Comparison of ENCODE assay signal across 11 mouse cellular contexts in the genomic region with DNA sequence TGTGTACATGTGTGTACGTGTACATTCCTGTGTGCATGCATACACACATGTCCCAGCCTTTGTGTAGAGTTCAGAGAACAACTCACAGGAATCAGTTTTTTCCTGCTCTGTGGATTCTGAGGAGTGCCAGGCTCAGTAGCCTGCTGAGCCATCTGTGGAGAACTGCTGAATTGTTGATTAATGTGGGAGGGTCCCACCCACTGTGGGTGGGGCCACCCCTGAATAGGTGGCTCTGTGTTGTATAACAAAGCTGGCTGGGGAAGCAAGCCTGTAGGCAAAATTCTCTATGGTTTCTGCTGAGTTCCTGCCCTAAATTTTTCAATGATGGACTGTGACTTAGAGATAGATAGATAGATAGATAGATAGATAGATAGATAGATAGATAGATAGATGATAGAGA.
A peak's percentile ranks its signal among the peaks of the same experiment; 100 is the strongest.
DNase-seq lines count a peak whose midpoint lies in the region; ATAC-seq lines count a peak whose summit lies in the region.
"Had no signal": no experiment of that assay in that cellular context is flagged by ENCODE, and none has a peak within 500 bp of the region (broad histone marks: within the 10 kb centered on the region; RNA-seq: fewer than 3 reads in every experiment).

No protein-coding gene starts in this region.

- ATAC-seq in cerebellum, adult (ENCODE audit: insufficient number of reproducible peaks, low FRiP score, low TSS enrichment), result no peak

- peak; percentile 5 for DNase-seq in cerebellum, adult 9-10 months
- DNase-seq in right cerebral cortex, adult 2 months (ENCODE audit: low spot score in 2 of 2), result peak; percentile 46 to 49
- DNase-seq in right cerebral cortex, postnatal 10 days (ENCODE audit: low spot score in 2 of 2), result no peak
- peak; percentile 61 to 84 for DNase-seq in layer of hippocampus, adult 18-20 months (ENCODE audit: low spot score in 2 of 2)
- peak; percentile 22 to 27 for DNase-seq in right cerebral cortex, postnatal 36 days (ENCODE audit: low spot score in 2 of 2)
- no peak for DNase-seq in adrenal gland, adult 2 months
- no peak for DNase-seq in cerebellum, adult 9-11 months
- DNase-seq: adrenal gland, postnatal 14 days; gastrocnemius, postnatal 14 days; kidney, postnatal 25 days had no signal

Comparison
In these comparisons a context has a peak if more than half of its experiments do, and no peak if none do; other contexts are left out.
1. DNase-seq: peak in cerebellum, adult 9-10 months (single experiment), right cerebral cortex, adult 2 months (2 of 2), layer of hippocampus, adult 18-20 months (2 of 2) and right cerebral cortex, postnatal 36 days (2 of 2); none in right cerebral cortex, postnatal 10 days (0 of 2), adrenal gland, adult 2 months (single experiment) and cerebellum, adult 9-11 months (single experiment).